Mouse (Mus musculus) adrenal gland, postnatal 4 days (tissue): ENCODE results near the gene Sfswap. TPM values are rescaled to one million over a fixed set of nuclear protein-coding genes. Genes with fewer than 3 reads are reported as not detected.
"Not testable (repeated sequence)": the region's sequence is repeated elsewhere in the genome, so short reads cannot be mapped to it uniquely, and the experiment has no call there.

Source experiments
- DNase-seq, 2 experiments: peaks; one replicate each; pipeline ENCODE4 v3.0.0; 2021 to 2022; ENCODE audit warnings: low spot score in 2 of 2, mixed read lengths in 2 of 2
- long read RNA-seq, 2 experiments: library from polyadenylated mRNA; stranded (forward); transcript quantifications; one replicate each; pipeline ENCODE4 v2.0.0; 2021
- total RNA-seq, 2 experiments: library from RNA; stranded (reverse); gene quantifications; 2 replicates each; pipeline ENCODE4 v1.2.3; 2021

The Sfswap gene
- total RNA-seq: 10 to 100 TPM; 96.7 to 97.2 TPM
- long read RNA-seq, experiment 1, partial matches to known transcripts: 4 of 10 reads
- long read RNA-seq, experiment 1, other reads (novel, unspliced or antisense): 2 of 10 reads
- long read RNA-seq, experiment 2, transcript Sfswap-201 (18 exons, 3,313 nt): major isoform, 8 of 38 reads
- long read RNA-seq, experiment 2, partial matches to known transcripts: 19 of 38 reads
- long read RNA-seq, experiment 2, other reads (novel, unspliced or antisense): 7 of 38 reads

- DNase-seq: peak; percentile 44 to 62
Measured at GRCm38 (mm10) chr5:129500722-129501634, at the start of gene Sfswap. TSS of gene Sfswap (plus strand) at chr5:129501221.

GRCm38 (mm10) chr5:129452561-129452960, 48.5 kb upstream of the Sfswap start:
- DNase-seq: no peak

- DNase-seq: peak; percentile 11 to 50
Measured at GRCm38 (mm10) chr5:129454802-129455528, 46.1 kb upstream of the Sfswap start.

- no peak for DNase-seq
Measured at GRCm38 (mm10) chr5:129455529-129455896, 45.5 kb upstream of the Sfswap start.

- no peak for DNase-seq
Measured at GRCm38 (mm10) chr5:129456579-129457140, 44.4 kb upstream of the Sfswap start.

- no peak for DNase-seq
Measured at GRCm38 (mm10) chr5:129458109-129458508, 42.9 kb upstream of the Sfswap start.

GRCm38 (mm10) chr5:129458541-129458940, 42.5 kb upstream of the Sfswap start:
- no peak for DNase-seq

GRCm38 (mm10) chr5:129460798-129461476, 40.1 kb upstream of the Sfswap start:
- DNase-seq: no peak

GRCm38 (mm10) chr5:129463648-129464047, 37.4 kb upstream of the Sfswap start:
- DNase-seq: not testable (repeated sequence)

- DNase-seq: no peak
Measured at GRCm38 (mm10) chr5:129465788-129466187, 35.2 kb upstream of the Sfswap start.

- DNase-seq: no peak
Measured at GRCm38 (mm10) chr5:129475532-129476045, 25.4 kb upstream of the Sfswap start.

GRCm38 (mm10) chr5:129489879-129490278, 11.1 kb upstream of the Sfswap start:
- DNase-seq: no peak

- DNase-seq: peak in 1 of 2 experiments; percentile 5
Measured at GRCm38 (mm10) chr5:129501671-129502070, 650 bp downstream of the Sfswap start.

- DNase-seq: no peak
Measured at GRCm38 (mm10) chr5:129506886-129507285, 5.9 kb downstream of the Sfswap start.

- peak; percentile 28 to 64 for DNase-seq
Measured at GRCm38 (mm10) chr5:129518180-129518579, 17.2 kb downstream of the Sfswap start.

- DNase-seq: no peak
Measured at GRCm38 (mm10) chr5:129518786-129519185, 17.8 kb downstream of the Sfswap start.

GRCm38 (mm10) chr5:129519591-129519990, 18.6 kb downstream of the Sfswap start:
- DNase-seq: no peak

GRCm38 (mm10) chr5:129521501-129521900, 20.5 kb downstream of the Sfswap start:
- no peak for DNase-seq

GRCm38 (mm10) chr5:129521913-129522312, 20.9 kb downstream of the Sfswap start:
- no peak for DNase-seq

GRCm38 (mm10) chr5:129523166-129523565, 22.1 kb downstream of the Sfswap start:
- DNase-seq: no peak
